Mouse (Mus musculus): ENCODE results near the gene Nanos3.

Nanos3 gene

DNA sequence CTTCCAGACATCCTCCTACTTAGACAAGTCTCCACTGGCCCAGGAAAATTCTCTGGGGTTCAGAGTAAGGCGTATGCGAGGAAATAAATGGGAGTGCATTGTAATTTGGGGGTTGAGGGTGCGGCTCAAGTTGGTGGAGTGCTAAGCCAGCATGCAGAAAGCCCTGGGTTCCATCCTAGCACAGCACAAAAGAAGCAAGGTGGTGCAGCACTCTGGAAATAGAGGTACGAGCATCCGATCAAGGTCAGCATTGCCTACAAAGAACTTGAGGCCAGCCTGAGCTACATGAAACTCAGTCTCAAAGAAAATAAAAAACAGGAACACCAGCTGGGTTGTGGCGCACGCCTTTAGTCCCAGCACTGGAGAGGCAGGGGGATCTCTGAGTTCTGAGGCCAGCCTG is at the start of gene Nanos3:
Gene Nanos3 (minus strand): TSS at position 101 of the 400 bp plus-strand sequence.
- DNase-seq, result no peak

DNA sequence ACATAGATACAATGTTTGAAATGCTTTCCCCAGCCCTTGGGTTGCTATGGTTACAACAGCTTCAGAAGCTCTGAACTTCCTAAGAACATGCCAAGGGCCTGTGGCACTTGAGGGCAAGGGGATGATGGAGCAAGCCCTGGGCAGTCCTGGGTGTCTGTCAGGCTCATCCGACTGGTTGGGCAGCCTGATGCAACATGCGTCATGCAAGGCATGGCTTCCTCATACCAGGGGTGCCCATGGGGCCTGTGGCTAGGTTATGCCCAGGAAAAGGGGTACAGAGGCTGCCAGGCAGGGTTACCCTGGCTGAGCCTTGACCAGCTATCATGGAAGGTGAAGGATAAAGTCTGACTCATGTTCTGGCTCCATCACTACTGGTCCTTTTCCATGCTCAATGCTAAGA is 48.0 kb upstream of the Nanos3 start:
- no peak for DNase-seq

DNA sequence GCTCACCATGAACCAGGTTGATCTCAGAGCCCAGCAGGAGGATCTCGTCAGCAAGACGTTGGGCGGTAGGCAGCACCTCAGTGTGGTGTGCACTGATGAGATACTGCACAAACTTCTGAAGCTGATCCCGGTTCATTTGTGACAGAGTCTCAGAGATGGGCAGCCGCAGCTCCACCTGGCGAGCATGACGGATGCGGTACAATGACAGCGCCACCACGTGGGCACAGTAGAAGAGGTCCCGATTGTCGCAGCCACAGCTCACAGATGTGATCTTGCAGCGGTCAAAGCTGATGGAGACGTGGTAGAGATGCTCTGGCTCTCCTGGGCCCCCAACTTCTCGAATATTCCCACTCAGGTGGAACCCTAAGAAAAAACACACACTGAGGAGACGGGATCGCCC is 45.7 kb upstream of the Nanos3 start:
- DNase-seq, result peak; percentile 19

DNA sequence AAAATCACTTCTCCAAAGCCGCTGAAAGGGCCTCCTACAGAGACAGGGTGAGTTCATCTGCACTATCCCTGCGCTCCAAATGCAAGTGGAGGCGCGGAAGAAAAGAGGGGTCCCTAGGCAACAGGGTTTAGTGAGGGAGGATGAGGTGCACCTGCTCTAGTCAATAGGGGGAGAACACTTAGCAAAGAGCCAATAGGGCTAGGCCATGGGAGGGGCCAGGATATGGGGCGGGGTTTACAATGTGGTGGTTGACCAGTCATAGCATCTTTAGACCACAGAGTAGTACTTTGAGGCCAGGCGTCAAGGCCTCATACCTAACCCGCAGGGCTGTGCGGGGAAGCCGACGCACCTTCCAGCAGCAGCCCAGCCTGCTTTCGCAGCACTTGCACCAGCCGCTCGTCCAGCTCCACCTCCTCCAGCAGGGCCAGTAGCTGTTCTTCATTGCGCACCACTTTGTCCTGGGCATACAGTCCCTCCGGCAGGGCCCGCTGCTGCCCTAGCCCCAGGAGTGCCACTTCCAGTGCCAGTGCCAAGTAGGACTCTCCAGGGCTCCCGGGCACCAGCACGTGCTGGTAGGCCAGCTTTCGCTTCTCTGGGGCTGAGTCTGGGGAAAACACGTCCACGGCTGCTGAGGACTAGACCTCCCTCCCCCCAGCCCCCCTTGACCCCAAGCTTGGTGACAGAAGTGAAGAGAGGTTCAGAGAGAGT is 38.5 kb upstream of the Nanos3 start:
- peak; percentile 36 for DNase-seq

DNA sequence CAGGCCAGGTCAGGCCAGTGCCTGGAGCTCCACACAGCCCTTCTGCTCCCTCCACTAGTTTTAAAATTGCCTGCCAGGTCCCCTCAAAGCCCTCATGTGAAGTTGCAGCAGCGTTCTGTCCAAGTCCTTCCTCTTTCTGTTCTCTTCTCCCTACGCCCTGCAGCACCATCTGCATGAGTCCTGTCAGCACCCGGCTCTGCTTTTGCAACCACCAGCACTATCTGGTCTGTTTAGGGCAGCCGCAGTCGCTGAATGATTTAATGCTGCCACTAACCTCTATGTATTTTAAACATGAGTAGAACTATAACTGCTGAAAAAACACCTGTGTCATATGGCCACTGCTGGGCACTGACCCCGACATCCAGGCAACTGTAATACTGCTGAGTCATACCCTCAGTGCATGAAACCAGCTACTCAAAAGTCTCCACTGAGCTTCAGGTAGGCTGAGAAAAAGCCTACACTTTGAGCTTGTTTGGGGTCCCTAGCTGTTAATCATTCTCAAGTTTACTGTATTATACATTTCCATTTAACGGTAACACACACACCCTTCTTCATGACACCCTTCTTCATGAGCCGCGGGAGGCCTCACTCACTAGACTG is 37.6 kb upstream of the Nanos3 start:
- DNase-seq, result no peak

DNA sequence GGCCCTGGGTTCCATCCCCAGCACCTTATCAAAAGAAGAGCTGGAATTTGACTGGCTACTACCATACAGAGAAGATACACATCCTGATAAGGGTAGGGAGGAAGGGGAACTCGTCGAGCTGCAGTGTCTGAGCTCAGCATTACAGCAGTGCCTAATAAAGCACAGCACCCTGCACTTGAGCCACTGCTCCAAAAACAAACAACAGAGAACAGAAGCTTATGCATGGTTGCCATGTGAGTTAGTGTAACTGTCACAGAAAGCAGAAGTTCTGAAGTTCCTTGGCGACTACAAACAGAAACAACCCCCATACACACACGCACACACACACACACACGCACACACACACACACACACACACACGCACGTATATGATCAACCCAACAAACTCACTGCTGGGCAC is 35.1 kb upstream of the Nanos3 start:
- DNase-seq, result no peak

DNA sequence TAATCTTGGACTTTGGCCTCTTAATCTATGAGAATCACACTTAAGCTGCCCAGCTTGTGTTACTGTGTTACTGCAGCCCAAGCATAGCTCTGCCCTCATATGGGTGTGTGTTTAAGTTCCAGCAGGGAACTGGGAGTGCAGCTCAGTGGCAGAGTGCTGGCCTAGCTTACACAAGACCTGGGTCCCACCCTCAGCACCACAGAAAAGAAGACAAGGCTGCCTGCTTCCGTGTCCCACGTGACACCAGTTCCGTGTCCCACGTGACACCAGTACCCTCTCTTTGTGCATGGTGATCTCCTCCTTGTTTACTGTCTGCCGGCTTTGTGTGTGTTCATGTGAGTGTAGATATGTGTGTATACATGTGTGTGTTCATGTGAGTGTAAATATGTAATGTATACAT is 33.1 kb upstream of the Nanos3 start:
- no peak for DNase-seq

DNA sequence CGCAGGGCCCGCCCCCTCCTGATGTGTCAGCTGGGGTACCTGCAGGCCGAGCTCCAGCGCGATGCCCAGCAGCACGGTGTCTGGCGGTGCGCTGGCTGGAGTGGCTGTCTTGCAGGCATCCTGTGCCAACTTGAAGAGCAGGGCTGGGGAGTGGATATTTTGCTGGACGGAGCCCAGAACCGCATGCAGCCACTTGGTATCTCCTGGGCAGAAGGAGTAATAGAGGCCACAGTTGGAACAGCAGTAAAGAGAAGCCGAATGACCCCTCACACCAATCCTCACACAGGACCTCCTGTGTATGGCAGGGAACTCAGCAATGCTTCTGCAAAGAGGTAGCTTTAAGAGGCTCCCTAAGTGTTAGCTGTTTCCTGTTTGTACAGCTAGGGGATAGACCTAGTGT is 32.2 kb upstream of the Nanos3 start:
- no peak for DNase-seq

DNA sequence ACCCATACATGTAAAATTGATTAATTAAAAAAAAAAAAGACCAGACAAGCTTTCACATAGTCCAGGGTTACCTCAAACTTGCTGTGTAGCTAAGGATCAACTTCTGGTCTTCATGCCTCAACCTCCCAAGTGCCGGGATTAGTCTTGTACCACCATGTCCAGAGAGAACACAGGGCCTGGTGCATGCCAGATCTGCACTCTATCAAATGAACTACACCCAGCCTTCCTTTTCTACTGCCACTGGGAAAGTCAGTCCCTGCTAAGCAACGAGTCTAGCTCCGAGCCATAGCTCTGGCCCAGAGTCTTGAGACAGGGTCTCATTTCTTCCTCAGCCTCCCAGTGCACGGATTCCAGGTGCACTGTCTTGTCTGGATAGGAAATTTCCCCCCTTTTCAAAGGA is 28.3 kb upstream of the Nanos3 start:
- no peak for DNase-seq

DNA sequence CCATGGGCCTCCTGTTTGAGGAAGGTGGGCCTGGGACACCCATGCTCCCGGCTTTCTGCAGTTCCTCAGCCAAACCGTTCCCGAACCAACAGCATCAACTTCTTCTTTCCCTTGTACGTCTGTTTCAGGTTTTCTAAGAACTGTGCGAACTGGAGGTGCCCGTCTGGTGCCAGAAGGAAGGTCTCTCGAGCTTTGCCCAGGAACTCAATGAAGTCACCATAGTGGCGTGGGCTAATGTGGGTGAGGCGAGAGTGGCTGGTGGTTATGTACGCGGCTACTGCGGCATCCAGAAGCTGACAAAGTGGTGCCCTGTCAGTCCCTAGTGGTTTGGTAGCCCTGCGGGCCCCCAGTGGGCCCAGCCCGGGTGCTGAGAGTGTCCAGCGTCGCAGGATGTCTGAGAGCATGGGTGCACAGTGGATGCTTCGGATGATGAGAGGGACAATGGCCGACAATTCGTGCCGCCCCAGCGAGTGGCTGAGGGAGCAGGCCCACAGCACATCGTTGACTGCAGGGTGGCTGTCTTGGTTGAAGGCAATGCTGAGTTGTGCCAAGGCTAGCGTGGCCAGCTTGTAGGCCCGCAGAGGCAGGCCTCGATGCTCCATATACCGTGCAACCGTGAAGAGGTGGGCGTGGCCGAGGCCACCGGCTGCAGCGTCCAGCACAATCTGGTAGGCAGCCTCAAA is 27.0 kb upstream of the Nanos3 start:
- DNase-seq, result no peak

DNA sequence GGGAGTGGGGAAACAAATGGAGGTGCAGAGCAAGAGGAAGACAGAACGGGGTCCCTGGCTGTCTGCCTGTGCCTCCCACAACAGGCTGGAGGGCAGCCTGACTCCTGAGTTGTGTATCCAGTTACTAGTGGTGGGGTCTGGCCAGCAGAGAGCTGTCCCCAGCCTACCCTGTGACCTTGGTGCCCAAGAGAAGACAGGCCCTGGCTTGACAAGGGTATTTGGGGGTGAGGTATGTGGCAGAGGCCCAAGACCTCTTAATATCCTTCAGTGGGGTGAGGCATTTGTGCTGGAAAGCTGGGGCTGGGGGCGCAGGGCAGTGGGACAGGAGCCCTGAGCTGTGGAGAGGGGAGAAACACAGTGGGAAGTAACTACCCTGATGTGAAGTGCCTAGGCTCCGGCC is 26.2 kb upstream of the Nanos3 start:
- DNase-seq, result no peak

DNA sequence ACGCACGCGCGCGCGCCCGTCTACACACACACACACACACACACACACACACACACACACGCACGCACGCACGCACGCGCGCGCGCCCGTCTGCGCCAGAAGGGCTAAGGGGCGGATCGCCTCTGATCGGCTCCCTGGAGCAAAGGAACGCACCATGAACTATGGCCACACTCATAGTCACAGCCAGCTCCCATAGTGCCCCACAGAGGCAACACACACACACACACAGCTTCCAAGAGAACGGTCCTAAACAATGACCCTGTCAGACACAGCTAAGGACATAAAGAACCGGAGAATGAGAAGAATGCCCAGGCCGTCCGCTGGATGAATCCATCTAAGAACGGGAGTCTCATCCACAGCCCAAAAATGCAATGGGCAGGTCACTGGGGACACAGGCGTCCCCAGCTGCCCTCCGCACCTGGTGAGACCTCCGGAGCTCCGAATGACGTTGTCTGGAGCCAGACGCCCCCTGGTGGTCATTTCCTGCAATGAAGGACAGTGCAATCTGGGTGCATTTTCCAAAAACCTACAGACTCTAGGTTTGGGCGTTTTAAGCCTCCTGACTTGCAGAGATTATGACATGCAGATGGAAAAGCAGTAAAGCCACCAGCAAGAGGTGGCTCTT is 25.3 kb upstream of the Nanos3 start:
- DNase-seq, result peak; percentile 88

DNA sequence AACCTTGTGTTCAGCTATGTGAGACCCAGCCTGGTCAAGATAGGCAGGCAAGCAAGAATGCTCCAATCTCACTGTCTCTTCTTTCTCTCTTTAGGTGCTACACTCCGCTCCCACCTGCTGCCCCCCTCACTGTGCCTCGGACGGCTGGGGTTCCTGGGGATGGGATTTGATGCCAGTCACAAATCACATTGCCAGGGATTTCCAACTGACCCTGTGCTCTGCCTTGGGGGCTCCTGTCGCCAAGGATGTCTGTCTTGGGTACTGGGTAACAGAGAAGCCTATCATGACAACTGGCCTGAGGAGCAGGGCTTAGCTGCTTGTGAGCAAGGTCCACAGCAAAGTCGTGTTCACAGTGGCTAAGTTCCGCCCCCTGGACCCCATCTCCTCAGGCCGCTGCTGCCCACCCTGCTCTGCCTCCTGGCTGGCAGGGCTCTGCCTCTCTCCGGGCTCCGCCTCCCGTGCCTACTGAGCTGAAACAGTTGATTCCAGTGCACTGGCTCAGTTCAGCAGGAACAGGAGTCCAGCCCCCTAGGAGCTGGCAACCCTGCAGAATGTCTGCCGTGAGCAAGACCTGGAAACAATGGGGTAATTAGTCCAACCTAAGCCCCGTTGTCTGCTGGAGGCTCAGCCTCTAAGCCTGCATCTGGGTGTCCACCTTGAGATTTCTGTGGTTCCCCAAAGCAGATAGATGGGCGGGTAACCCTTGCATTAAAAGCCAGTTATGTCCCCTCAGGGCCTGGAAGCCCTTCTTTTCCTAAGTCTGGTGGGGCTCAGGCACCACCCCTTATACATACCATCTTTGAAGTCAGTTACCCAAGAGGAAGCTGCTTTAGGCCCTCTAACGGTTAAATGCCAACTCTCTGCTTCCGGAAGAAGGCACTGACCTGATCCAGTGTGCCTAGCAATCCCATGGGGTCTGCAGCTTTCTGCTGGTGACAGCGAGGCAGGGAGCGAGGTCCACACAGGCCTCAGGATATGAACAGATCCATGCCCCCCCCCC is 23.7 kb upstream of the Nanos3 start:
- DNase-seq, result no peak

DNA sequence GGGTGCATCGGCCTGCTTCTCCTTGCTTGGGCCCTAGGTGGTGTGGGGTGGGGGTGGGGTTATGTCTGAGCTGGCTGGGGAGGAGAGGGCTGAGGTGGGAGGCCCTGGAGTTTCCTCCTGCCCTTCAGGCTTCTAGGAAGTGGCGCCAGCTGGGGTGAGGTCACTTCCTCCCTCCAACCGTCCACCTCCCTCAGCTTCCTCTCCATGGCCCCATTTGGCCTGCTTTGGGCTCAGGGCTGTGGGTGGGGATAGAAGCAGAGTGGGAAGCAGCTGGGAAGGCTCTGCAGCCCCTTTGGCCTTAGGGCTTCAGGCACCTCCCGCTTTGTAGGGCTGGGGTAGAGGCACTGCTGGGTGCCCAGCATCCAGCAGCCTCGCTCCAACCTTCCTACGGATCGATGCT is 22.8 kb upstream of the Nanos3 start:
- DNase-seq, result peak; percentile 87

DNA sequence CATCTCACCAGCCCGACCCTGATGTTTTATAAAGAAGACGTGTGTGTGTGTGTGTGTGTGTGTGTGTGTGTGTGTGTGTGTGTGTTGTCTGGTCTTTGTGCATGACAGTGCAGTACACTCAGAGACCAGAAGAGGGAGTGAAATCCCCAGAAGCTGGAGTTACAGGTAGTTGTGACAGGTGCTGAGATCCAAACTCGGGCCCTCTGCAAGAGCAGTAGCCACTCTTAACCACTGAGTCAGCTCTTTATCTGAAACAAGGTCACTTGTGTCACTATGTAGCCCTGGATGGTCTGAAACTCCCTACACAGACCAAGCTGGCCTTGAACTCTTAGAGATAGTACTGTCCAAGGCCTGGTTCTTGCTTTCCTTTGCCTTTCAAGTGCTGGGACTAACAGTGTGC is 21.6 kb upstream of the Nanos3 start:
- DNase-seq, result no peak

DNA sequence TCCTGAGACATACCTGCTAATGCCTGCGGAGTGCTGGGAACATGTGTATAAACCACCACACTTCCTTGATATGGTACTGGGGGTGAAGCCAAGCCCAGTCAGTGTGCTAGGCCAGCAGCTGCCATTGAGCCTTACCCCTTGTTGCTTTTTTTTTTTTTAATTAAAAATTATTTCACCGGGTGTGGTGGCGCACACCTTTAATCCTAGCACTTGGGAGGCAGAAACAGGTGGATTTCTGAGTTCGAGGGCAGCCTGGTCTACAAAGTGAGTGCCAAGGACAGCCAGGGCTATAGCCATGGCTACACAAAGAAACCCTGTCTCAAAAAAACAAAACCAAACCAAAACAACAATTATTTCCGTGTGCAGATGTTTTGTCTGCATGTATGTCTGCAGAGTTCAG is 20.1 kb upstream of the Nanos3 start:
- DNase-seq, result no peak

DNA sequence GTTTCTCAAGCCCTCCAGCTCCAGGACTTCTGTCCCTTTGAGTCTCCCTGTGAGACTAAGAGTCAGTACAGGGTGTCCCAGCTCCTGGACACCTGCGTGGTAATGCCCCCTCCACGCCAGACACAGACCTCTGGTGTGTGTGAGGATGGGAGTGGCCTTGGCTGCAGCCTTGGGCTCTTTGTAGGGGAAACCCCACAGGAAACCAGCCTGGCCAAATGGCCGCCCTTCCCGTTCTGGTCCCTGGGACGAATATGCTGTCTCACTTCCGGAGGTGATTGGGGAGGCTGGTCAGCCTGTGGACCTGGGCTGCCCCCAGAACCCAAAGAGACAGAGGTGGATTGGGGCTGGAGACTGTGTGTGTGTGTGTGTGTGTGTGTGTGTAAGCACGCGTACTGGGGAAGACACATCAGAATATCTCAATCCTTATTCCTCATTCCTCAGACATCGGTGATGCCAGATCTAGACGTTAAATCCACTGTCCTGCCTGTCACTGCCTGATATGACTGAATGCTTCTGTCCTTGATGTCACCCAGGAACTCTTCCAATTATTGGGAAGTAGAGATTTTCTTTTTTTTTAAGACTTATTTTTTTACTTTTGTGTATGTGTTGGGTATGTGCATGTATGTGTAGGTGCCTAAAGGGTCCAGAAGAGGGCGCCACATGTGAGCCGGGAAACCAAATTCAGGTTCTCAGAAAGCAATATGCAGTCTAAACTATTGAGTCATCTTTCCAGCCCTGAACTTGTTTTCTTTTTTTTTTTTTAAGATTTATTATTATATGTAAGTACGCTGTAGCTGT is 19.2 kb upstream of the Nanos3 start:
- DNase-seq, result peak; percentile 90

DNA sequence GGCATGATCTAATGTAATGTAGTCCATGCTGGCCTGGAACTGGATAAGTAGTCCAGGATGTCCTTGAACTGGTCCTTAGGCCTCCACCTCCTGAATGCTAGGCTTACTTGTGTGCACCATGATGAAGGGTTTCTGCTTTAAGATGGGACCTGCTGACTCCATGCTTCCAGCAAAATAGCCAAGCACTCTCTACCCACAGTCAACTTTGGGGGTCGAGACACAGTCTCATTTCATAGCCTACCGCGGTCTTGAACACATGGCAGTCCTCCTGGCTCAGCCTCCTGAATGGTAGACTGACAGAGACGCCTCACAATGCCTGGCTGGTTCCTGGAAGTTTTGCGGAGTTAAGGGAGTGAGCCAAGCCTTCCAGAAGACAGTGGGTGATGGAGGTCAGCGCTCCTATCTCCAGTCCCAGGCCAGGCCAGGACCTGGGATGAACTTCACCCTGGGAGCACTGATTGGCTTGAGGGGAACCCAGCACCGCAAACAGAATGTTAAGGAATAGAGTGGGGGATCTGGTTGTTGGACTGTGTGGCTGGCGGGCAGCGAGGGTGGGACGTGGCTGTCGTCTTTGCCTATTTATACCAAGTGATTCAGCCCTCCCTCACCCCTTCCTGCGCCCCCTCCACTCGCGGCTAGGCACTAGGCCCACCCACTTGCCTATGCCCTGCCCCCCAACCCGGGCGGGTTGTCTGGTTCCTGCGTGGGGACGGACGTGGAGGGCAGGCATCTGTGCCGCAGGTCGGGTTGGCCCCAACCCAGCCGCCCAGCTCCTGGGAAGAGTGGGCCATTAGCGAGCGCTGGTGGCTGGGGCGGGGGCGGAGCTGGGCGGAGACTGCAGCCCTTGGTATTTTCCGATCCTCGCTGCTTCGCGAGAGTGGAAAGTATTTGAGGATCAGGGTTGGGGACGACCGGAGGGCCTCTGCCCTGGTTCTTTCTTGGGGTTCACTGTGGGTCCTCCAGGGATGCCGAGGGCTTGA is 18.2 kb upstream of the Nanos3 start:
- peak; percentile 95 for DNase-seq

DNA sequence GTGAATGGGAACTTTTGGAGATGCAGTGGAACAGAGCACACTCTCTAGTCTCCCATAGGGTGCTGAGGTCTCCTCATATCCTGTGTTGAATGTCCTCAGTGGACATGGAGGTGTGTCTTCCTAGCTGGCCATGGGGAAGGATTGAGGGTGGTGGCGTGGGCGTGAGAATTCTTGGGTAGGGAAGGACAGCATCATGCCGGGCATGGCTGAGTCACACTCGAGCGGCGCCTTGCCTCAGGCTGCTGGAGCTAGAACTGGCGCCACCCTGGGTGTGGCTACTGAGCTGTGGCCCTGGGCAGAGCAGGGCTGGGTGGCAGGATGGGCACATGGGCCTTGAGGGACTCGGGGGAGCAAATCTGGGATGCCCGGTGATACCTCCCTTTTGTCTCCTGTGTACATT is 17.4 kb upstream of the Nanos3 start:
- DNase-seq, result peak; percentile 80

DNA sequence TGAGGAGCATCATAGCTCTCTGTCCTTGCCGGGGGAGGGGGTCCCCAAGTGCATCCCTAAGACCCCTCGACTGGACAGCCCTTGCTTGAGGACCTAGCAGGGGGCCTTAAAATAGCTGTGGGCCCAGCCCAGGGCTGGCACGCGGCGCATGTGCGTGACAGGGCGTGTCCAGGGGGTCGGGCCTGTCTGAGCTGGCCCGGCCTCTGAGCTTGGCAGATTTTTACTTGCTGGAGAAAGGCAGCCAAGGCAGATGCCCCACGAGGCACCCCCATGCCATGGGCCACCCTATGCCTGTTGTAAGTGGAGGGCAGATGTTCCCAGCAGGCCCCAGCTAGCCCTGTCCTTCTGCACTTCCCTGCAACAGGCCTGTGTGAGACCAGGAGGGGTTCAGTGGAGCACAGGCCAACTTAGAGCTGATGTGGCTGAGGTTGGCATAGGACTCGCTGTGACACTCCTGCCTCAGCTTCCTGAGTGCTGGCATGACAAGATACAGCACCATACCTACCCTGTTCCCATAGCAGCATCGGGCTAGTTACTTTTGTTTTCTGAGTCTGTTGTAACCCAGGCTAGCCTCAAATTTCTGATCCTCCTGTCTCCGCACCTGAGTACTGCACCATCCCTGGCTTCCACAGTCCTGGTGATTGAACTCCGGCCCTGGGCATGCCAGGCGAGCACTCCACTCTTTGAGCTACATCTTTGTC is 16.7 kb upstream of the Nanos3 start:
- DNase-seq, result peak; percentile 89
